Mouse (Mus musculus): Measurements from ENCODE around the gene Dph7.

Dph7 gene

GRCm38 (mm10) chr2:24962304-24963000 lies at the start of gene Dph7:
TSS of gene Dph7 (plus strand) at chr2:24962400.
- peak; percentile 94 for DNase-seq

- no peak for DNase-seq
These were observed 49.6 kb upstream of the Dph7 start for GRCm38 (mm10) chr2:24912589-24912988.

GRCm38 (mm10) chr2:24914762-24915161 lies 47.4 kb upstream of the Dph7 start:
- no peak for DNase-seq

GRCm38 (mm10) chr2:24918930-24919838 lies 43.0 kb upstream of the Dph7 start, which contains the start of gene Ehmt1:
TSS of gene Ehmt1 (minus strand) at chr2:24919614.
- peak; percentile 97 for DNase-seq

- no peak for DNase-seq
These were observed 42.4 kb upstream of the Dph7 start for GRCm38 (mm10) chr2:24919839-24920175.

GRCm38 (mm10) chr2:24923561-24923960 lies 38.6 kb upstream of the Dph7 start:
- no peak for DNase-seq

- no peak for DNase-seq
These were observed 36.9 kb upstream of the Dph7 start for GRCm38 (mm10) chr2:24925284-24925683.

- no peak for DNase-seq
These were observed 35.7 kb upstream of the Dph7 start for GRCm38 (mm10) chr2:24926345-24926964.

- no peak for DNase-seq
These were observed 35.2 kb upstream of the Dph7 start for GRCm38 (mm10) chr2:24926965-24927358.

- DNase-seq, result no peak
These were observed 34.3 kb upstream of the Dph7 start for GRCm38 (mm10) chr2:24927810-24928479.

- DNase-seq, result no peak
These were observed 33.1 kb upstream of the Dph7 start for GRCm38 (mm10) chr2:24929119-24929518.

- DNase-seq, result no peak
These were observed 32.6 kb upstream of the Dph7 start for GRCm38 (mm10) chr2:24929593-24929992.

GRCm38 (mm10) chr2:24934441-24934963 lies 27.7 kb upstream of the Dph7 start:
- no peak for DNase-seq

- DNase-seq, result peak; percentile 95
These were observed 27.0 kb upstream of the Dph7 start, which contains the start of gene Arrdc1 for GRCm38 (mm10) chr2:24935057-24935796. TSS of gene Arrdc1 (minus strand) at chr2:24935252.

GRCm38 (mm10) chr2:24942092-24942491 lies 20.1 kb upstream of the Dph7 start:
- DNase-seq, result no peak

GRCm38 (mm10) chr2:24944304-24944703 lies 17.9 kb upstream of the Dph7 start:
- DNase-seq, result peak; percentile 36

- peak; percentile 99 for DNase-seq
These were observed 12.6 kb upstream of the Dph7 start, which contains the start of gene Zmynd19 for GRCm38 (mm10) chr2:24949421-24950188. TSS of gene Zmynd19 (plus strand) at chr2:24949792.

- DNase-seq, result peak; percentile 39
These were observed 12.0 kb upstream of the Dph7 start for GRCm38 (mm10) chr2:24950189-24950535.

- no peak for DNase-seq
These were observed 9.6 kb upstream of the Dph7 start for GRCm38 (mm10) chr2:24952537-24953055.

GRCm38 (mm10) chr2:24960910-24961309 lies 1.3 kb upstream of the Dph7 start:
- DNase-seq, result peak; percentile 21

- no peak for DNase-seq
These were observed 8.2 kb downstream of the Dph7 start for GRCm38 (mm10) chr2:24970386-24970785.
